Mouse (Mus musculus): ENCODE measurements around the gene Cd3d.

DNA sequence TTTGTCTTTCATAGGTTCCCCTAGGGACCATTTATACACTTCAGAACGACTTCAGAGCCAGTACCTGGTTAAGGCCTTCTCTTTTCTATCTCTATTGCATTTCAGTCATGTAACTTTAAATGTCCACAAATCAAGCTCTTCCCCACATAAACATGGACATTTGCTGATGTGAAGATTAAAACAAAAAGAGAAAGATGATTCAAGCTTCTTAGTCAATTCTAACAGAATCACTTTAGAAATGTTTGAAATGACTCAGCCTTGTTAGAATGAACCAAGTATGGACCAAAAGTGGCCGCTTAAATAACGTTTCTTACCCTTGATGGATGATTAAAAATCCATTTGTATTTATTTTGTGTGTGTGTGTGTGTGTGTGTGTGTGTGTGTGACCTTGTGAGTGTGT, 42.1 kb downstream of the Cd3d start:
- no peak for TF ChIP-seq CTCF (IDR thresholded peaks at IDR 0.05; ENCODE audit: control insufficient read depth, insufficient read depth, low read length)
- no peak for TF ChIP-seq POLR2A (IDR thresholded peaks at IDR 0.05; ENCODE audit: borderline replicate concordance, control insufficient read depth, low read depth, low read length)
